Mouse (Mus musculus) forebrain, embryonic 12.5 days (tissue): ENCODE measurements around the gene Ehd4. TPM values are rescaled to one million over a fixed set of nuclear protein-coding genes. Genes with fewer than 3 reads are reported as not detected.

ENCODE experiments used
- ATAC-seq: fragments of 200-750 bp; cut with Nextera tagmentation; 2 replicates; pipeline ENCODE4 v1.8.0; 2017; ENCODE audit warnings: moderate TSS enrichment; ENCODE audit not compliant: low FRiP score
- H3K27ac ChIP-seq: fragments of 300-500 bp; sonication (generic); 2 replicates; pipeline ENCODE4 v1.5.1; 2016; ENCODE audit warnings: mild to moderate bottlenecking
- H3K27me3 ChIP-seq: fragments of 300-500 bp; sonication (generic); 2 replicates; pipeline ENCODE4 v1.6.1; 2016; ENCODE audit warnings: mild to moderate bottlenecking
- H3K36me3 ChIP-seq: fragments of 300-500 bp; sonication (generic); replicated peaks from 2 replicates; pipeline ENCODE4 v1.6.1; 2016; ENCODE audit warnings: mild to moderate bottlenecking
- H3K4me1 ChIP-seq: fragments of 300-500 bp; sonication (generic); 2 replicates; pipeline ENCODE4 v1.6.1; 2016
- H3K4me2 ChIP-seq: fragments of 300-500 bp; sonication (generic); 2 replicates; pipeline ENCODE4 v1.6.1; 2016; ENCODE audit warnings: mild to moderate bottlenecking, moderate library complexity
- H3K4me3 ChIP-seq: fragments of 300-500 bp; sonication (generic); replicated peaks from 2 replicates; pipeline ENCODE4 v1.5.1; 2016; ENCODE audit warnings: mild to moderate bottlenecking
- H3K9ac ChIP-seq: fragments of 300-500 bp; sonication (generic); 2 replicates; pipeline ENCODE4 v1.6.1; 2016; ENCODE audit warnings: mild to moderate bottlenecking
- H3K9me3 ChIP-seq: fragments of 300-500 bp; sonication (generic); 2 replicates; pipeline ENCODE4 v1.6.1; 2016
- WGBS: fragments of 180-500 bp; shearing (Covaris S2); methylation state at CpG from one replicate; pipeline ENCODE4 v1.1.7; 2016; 5-methylcytosine and 5-hydroxymethylcytosine counted together
- polyA plus RNA-seq: library from polyadenylated mRNA; unstranded; fragments of >200 nt; fragmentation: Nextera tagmentation; extraction: Ambion mirVana; gene quantifications from 2 replicates; pipeline ENCODE4 v1.2.1, GENCODE M21; 2016

Ehd4 gene
- polyA plus RNA-seq, 1 experiment from 2014 or later: 9.9 TPM

DNA sequence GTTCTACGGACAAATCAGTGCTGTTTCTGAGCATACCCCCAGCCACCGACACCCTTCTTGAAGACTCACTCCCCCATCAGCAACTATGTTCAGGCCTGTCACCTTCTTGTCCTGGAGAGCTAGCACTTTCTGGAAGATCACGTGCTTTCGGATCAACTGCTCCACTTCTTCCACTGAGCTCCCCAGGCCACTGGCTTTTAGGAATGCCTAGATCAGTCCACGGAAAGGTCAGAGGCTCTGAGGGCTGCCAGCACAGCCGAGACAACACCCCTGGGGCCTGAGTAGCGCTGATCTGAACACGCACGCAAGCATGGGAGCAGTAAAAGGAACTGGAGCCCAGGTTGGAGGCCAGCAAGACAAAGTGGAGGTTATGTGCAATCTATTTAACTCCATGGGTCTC lies 93.8 kb downstream of the Ehd4 start:
- H3K4me3 ChIP-seq: no peak overlapping the region
- 77% methylated on average over 9 of the region's 9 CpGs for WGBS
- H3K4me2 ChIP-seq: no peak overlapping the region
- no peaks in the 10 kb centered on the region for H3K27me3 ChIP-seq
- H3K4me1 ChIP-seq: no peaks in the 10 kb centered on the region
- H3K36me3 ChIP-seq: no peaks in the 10 kb centered on the region
- no peak overlapping the region for H3K9ac ChIP-seq
- no peaks in the 10 kb centered on the region for H3K9me3 ChIP-seq
- no peak overlapping the region for H3K27ac ChIP-seq
- ATAC-seq: no peak

DNA sequence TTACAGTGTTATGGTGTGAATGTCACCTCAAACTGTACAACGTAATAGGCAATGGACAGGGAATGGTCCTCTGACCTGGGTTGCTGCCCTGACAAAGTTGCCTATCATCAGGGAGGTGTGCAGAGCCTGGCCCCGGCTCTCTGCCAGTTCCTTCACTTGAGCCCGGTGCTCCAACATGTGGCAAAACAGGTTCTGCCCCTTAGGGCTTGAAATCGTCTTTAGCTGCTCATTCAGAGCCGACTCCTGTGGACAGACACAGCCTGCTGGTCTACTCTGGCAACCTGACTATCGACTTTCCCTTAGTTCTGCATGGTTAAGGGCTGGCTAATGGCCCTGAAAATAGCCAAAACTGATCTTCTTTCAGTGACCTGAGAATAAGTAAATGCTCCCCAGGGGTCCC lies 94.2 kb downstream of the Ehd4 start:
- Histone ChIP-seq H3K4me3 (no peak overlapping the region), H3K9ac (no peak overlapping the region), H3K27me3 (no peaks in the 10 kb centered on the region), H3K27ac (no peak overlapping the region), H3K36me3 (no peaks in the 10 kb centered on the region), H3K9me3 (no peaks in the 10 kb centered on the region), H3K4me1 (no peaks in the 10 kb centered on the region), H3K4me2 (no peak overlapping the region)
- ATAC-seq: no peak
- WGBS: 80% methylated on average over 6 of the region's 6 CpGs

DNA sequence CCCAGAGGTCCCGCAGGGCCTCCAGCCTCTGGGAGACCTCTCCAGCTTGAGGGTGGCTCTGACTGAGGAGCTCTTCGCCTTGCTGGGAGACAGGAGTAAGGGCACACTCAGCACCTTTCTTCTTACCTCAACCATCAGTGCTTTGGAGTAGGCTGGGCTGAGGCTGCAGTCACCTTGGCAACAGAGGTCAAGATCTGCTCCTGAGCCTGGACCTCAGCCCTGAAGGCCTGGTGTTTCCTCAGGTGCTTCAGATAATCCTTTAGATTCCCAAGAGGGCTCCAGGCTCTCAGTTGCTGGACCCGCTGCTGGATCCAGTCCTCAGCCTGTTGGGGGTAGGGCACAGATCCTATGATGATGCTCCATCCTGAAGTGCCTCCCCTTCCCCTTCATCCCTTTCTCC lies 94.9 kb downstream of the Ehd4 start:
- Histone ChIP-seq H3K27ac (no peak overlapping the region), H3K9ac (no peak overlapping the region), H3K4me2 (no peak overlapping the region), H3K36me3 (no peaks in the 10 kb centered on the region), H3K9me3 (no peaks in the 10 kb centered on the region), H3K4me1 (no peaks in the 10 kb centered on the region), H3K27me3 (no peaks in the 10 kb centered on the region), H3K4me3 (no peak overlapping the region)
- ATAC-seq: no peak
- 84% methylated on average over 3 of the region's 3 CpGs for WGBS

DNA sequence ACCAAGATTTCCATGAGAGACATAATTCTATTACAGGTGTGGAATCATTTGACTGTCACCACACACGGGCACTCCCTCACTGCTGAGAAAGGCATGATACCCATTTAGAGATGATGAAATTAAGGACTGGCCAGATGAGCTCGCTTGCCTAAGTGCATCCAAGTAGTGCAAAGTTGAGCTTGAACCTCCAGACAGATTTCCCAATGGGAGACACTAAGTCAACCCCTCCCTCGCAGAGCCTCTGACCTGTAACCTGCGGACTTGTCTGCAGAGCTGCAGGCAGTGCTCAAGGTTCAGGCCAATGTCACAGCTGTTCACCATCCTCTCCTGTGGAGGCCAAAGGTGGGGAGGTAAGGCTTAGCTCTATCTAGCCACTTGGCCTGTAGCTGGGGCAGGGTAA lies 95.6 kb downstream of the Ehd4 start:
- Histone ChIP-seq H3K4me1 (no peaks in the 10 kb centered on the region), H3K4me3 (no peak overlapping the region), H3K9me3 (no peaks in the 10 kb centered on the region), H3K36me3 (no peaks in the 10 kb centered on the region), H3K9ac (no peak overlapping the region), H3K27me3 (no peaks in the 10 kb centered on the region), H3K4me2 (no peak overlapping the region), H3K27ac (no peak overlapping the region)
- no peak for ATAC-seq
- 84% methylated on average over 4 of the region's 4 CpGs for WGBS

DNA sequence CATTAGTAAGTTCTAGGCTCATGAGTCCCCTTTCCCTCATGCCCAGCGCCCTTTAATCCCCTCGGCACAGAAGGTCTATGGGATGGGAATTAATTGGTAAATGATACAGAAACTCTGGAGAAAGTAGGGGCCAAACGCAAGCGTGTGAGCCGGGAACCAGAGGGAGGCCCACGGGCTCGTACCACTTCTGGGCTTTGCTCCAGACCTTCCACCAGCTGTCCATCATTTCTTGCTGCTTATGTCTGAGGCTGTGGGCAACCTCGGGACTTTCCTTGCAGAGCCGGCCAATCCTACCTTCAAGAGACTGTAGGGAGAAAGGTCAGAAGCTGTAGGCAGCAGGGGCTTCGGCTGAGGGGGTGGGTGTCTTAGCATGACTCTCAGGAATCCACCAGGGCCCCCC lies 98.5 kb downstream of the Ehd4 start:
- 80% methylated on average over 10 of the region's 10 CpGs for WGBS

DNA sequence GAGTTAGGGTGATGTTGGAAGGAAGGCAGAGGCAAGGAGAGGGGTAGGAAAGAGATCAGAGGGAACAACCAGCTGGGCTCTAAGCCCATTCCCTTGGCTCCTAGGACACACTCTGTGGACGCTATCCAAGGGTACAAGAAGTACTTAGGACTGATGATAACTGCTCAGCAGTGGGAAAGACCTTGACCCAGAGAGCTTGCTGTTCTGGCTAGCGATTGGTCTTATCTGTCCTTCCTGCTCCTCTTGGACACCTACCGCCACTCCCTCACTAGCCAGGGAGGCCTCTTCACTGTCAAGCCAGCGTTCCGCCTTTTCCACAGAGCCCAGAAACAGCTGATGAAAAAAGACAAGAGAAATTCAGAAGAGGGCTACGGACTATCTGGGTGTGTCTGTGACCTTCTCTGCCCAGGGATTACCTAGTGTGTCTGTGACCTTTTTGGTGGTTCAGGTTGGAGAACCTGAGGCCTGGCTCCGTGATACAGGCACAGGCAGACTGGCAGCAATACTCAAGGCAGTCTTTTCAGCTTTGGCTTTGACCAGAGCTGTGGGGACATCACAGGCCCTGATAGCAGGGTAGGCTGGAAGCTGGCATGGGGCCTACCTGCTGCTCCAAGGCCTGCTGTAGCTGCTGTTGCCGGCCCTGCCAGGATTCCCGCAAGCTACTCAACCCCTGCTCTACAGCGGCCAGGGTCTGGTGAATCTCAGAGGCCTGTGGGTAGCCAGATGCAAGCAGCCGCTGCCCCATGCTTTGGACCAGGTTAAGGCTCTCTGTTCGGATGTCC lies 99.4 kb downstream of the Ehd4 start:
- 89% methylated on average over 12 of the region's 12 CpGs for WGBS
- no peak overlapping the region for H3K27ac ChIP-seq

More for the DNA sequence above, 98.5 kb downstream of the Ehd4 start:
- H3K27ac ChIP-seq: no peak overlapping the region
- H3K27me3 ChIP-seq: no peaks in the 10 kb centered on the region
- H3K4me2 ChIP-seq: no peak overlapping the region
- no peak overlapping the region for H3K4me3 ChIP-seq
- no peaks in the 10 kb centered on the region for H3K4me1 ChIP-seq
- no peaks in the 10 kb centered on the region for H3K36me3 ChIP-seq
- no peak for ATAC-seq
- H3K9me3 ChIP-seq: no peaks in the 10 kb centered on the region
- H3K9ac ChIP-seq: no peak overlapping the region

DNA sequence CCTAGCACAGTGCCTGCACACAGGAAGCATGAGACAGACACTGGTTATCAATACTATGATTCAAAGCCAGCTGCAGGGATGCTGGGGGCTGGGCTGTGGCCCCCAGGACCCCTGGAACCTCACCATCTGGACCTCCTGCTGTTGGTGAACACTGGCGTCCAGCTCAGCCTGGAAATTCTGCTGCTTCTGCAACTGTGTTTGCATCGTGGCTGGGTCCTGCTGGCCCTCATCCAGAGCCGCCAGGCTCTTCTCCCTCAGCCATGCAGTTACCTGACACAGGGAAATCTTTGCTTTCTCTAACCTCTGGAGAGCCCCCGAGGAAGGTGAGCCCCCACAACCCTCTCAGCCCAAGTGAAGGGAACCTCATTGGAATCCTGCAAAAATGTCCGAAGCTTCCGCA lies 103.0 kb downstream of the Ehd4 start:
- H3K4me1 ChIP-seq: no peaks in the 10 kb centered on the region
- H3K27ac ChIP-seq: no peak overlapping the region
- H3K9ac ChIP-seq: no peak overlapping the region
- H3K36me3 ChIP-seq: no peaks in the 10 kb centered on the region
- no peak overlapping the region for H3K4me2 ChIP-seq
- no peaks in the 10 kb centered on the region for H3K9me3 ChIP-seq
- no peak overlapping the region for H3K4me3 ChIP-seq
- H3K27me3 ChIP-seq: no peaks in the 10 kb centered on the region
- WGBS: 65% methylated on average over 6 of the region's 6 CpGs
- no peak for ATAC-seq

More for the DNA sequence above, 99.4 kb downstream of the Ehd4 start:
- H3K27me3 ChIP-seq: no peaks in the 10 kb centered on the region
- H3K9me3 ChIP-seq: no peaks in the 10 kb centered on the region
- no peak overlapping the region for H3K4me2 ChIP-seq
- no peak overlapping the region for H3K4me3 ChIP-seq
- H3K9ac ChIP-seq: no peak overlapping the region
- no peaks in the 10 kb centered on the region for H3K36me3 ChIP-seq
- no peaks in the 10 kb centered on the region for H3K4me1 ChIP-seq
- no peak for ATAC-seq

DNA sequence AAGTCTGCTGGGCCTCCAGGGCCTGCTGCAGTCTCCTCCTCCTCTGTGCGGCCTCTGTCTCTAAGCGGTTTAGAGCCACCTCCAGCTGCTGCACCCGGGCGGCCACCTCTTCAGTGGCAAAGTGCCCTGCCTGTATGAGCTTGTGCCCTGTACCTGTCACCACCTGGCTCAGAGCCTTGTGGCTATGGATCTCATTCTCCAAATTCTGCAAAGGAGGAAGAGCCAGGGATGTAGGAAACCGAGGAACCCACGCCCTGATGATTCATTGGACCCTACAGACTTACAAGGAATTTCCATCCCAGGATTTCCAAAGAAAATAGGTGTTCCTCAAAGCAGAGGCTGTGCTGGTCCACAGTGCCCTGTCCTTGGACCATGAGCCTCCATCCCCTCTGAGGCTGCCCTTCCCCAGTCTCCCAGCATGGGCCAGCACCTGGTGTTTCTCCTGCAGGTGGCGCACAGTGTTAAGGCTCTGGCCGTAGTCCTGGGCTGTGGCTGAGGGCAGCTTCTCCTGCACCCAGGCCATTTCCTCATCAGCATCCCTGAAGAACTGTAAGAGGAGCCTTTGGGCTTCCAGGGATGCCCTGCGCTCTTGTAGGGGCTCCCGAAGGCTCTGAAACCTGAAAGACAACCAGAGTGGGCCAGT lies 104.7 kb downstream of the Ehd4 start:
- no peak overlapping the region for H3K9ac ChIP-seq
- ATAC-seq: no peak
- no peaks in the 10 kb centered on the region for H3K9me3 ChIP-seq
- no peaks in the 10 kb centered on the region for H3K4me1 ChIP-seq
- H3K36me3 ChIP-seq: no peaks in the 10 kb centered on the region
- no peak overlapping the region for H3K4me2 ChIP-seq
- H3K4me3 ChIP-seq: no peak overlapping the region
- 57% methylated on average over 10 of the region's 10 CpGs for WGBS
- no peaks in the 10 kb centered on the region for H3K27me3 ChIP-seq
- no peak overlapping the region for H3K27ac ChIP-seq

DNA sequence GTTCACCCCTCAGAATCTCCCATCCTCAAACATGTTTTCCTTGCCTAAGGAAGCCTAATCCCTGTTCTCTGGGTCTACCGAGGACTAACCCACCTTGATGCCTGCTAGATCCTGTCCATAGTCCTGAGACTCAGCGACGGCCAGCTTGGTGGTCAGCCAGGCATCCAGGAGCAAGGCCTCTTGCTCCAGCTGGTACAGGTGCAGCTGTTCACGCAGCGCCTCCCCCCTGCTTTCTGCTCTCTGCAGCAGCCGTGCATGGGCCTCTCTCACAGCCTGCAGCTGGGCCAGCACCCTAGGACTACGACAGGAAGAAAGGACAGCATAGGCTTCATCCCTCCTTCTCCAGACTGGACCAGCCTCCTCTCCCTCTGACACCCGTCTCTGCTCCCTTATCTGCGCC lies 106.2 kb downstream of the Ehd4 start:
- WGBS: 73% methylated on average over 9 of the region's 9 CpGs
- no peaks in the 10 kb centered on the region for H3K9me3 ChIP-seq
- H3K4me2 ChIP-seq: no peak overlapping the region
- no peak overlapping the region for H3K9ac ChIP-seq
- H3K4me1 ChIP-seq: no peaks in the 10 kb centered on the region
- H3K36me3 ChIP-seq: peaks cover 3% of the 10 kb centered on the region; the same call in 1 of the 2 replicates
- no peaks in the 10 kb centered on the region for H3K27me3 ChIP-seq
- no peak overlapping the region for H3K4me3 ChIP-seq
- no peak overlapping the region for H3K27ac ChIP-seq
- ATAC-seq: no peak

DNA sequence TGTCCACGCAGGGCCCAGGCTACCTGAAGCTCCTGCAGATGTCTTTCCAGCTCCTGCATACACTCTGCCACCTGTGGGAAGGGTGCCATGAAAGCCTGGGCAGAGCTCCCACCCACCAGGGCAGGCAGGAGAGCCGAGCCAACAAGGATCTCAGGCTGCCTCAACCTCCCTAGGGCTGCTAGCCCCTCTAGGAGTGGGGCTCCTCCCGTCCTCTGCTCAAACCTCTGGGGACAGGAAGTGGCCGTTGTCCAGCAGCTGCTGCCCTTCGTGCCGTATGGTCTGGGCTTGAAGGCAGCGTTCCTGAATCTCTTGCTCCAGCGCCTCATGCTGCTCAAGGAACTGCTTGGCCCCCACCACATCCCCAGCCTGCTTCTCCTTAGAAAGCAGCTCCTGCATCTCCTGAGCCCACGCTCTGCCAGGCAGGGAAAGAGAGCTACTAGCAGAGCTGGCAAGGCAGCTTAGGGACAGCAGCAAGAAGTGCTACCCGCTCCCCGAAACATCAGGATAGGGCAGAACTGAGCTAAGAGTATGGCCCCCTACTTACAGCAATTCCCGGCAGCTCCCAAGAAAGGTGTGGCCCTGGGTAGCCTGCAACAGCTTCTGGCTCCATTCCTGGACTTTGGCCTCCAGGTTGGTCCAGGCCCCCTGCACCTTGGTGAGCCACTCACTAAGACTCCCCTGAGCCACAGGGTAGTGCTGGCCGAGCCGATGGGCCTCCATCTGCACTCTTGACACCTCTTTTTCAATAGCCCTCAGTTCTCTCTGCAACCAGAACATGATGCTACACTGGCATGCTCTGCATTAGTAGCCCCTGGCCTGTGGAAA lies 107.7 kb downstream of the Ehd4 start:
- Histone ChIP-seq H3K9ac (no peak overlapping the region), H3K27me3 (no peaks in the 10 kb centered on the region), H3K4me1 (no peaks in the 10 kb centered on the region), H3K9me3 (no peaks in the 10 kb centered on the region), H3K27ac (no peak overlapping the region), H3K4me3 (no peak overlapping the region), H3K4me2 (no peak overlapping the region), H3K36me3 (peaks cover 15% of the 10 kb centered on the region)
- WGBS: 73% methylated on average over 14 of the region's 14 CpGs
- no peak for ATAC-seq

DNA sequence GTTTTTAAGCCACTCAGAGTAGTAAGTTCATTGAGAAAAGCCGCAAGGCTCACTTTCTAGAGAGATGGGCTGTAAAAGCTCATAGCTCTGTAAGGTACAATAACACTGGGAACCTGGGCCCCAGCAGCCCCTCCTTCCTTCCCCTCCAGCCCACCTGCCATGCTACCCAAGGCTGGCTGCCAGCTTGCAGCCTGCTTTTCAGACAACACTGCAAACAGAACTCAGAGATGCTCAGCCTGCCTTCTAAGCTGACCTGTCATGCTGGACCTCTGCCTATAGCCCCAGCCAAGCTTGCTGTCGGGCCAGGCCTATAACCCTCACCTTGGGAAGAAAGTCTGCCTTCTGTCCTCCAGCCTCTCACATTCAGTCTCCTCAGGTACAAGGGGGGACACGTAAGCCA lies 109.7 kb downstream of the Ehd4 start:
- 86% methylated on average over 3 of the region's 3 CpGs for WGBS
- ATAC-seq: no peak

DNA sequence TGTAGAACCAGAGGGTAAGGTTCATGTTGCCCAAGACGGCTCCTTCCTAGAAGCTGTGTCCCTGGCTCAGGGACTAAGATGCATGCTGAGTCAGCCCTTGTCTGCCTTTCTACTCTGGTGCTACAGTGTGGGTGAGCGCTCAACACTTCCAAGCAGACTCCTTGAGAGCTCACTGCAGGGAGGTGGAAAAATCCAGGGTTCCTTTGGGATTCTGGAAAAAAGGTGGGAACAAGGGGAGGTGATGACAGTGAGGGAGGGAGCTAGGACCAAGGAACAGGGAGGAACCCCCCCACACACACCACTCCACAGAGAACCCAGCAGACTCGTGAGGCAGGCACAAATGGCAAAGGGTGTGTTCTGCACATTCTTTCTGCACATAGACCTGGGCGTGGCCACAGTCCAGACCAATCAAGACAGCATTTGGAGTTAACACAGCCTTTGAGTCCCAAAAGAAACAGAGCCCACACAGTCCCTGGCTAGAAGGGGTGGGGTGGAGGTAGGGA lies 110.3 kb downstream of the Ehd4 start:
- no peak overlapping the region for H3K4me2 ChIP-seq
- no peaks in the 10 kb centered on the region for H3K4me1 ChIP-seq
- peaks cover 41% of the 10 kb centered on the region for H3K36me3 ChIP-seq
- WGBS: 64% methylated on average over 4 of the region's 4 CpGs
- H3K27ac ChIP-seq: no peak overlapping the region
- H3K27me3 ChIP-seq: no peaks in the 10 kb centered on the region
- H3K9me3 ChIP-seq: no peaks in the 10 kb centered on the region
- H3K9ac ChIP-seq: no peak overlapping the region
- ATAC-seq: no peak
- H3K4me3 ChIP-seq: no peak overlapping the region

More for the DNA sequence above, 109.7 kb downstream of the Ehd4 start:
- H3K4me3 ChIP-seq: no peak overlapping the region
- H3K4me2 ChIP-seq: no peak overlapping the region
- H3K9ac ChIP-seq: no peak overlapping the region
- no peaks in the 10 kb centered on the region for H3K9me3 ChIP-seq
- peaks cover 36% of the 10 kb centered on the region for H3K36me3 ChIP-seq
- no peak overlapping the region for H3K27ac ChIP-seq
- no peaks in the 10 kb centered on the region for H3K4me1 ChIP-seq
- H3K27me3 ChIP-seq: no peaks in the 10 kb centered on the region
